Mouse (Mus musculus): Measurements from ENCODE around the gene Bicdl1. TPM values are rescaled to one million over a fixed set of nuclear protein-coding genes. Genes with fewer than 3 reads are reported as not detected.

Bicdl1 gene
- polyA plus RNA-seq, 1 experiment, result 5.7 TPM

DNA sequence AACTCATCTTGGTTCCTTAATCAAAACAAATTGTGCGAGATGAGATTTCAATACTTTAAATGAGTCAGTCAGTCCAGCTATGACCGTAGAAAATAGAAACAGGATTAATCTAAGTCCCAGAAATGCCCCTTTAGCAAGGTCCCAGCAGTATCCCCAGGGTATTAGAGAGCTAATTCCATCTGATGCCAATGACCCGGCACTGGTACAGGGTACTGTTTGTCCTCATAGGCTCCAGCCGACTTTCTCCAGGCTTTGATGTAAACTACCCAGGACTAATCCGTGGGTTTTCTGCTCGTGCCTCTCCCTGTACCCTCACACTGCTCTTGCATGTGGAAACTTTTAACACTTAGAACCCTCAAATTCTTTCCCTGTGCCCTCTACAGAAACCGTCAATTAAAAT, 44.7 kb downstream of the Bicdl1 start:
- Histone ChIP-seq H3K4me3 (ENCODE audit: insufficient read depth, low read length) (no peak overlapping the region), H3K4me1 (ENCODE audit: control insufficient read depth, insufficient read depth, low read length) (no peaks in the 10 kb centered on the region), H3K27ac (ENCODE audit: insufficient read depth, low read length) (no peak overlapping the region)
- TF ChIP-seq CTCF (IDR thresholded peaks at IDR 0.05; ENCODE audit: borderline replicate concordance, insufficient read depth, low read length) (no peak), POLR2A (IDR thresholded peaks at IDR 0.05; ENCODE audit: low read depth, low read length) (no peak)

DNA sequence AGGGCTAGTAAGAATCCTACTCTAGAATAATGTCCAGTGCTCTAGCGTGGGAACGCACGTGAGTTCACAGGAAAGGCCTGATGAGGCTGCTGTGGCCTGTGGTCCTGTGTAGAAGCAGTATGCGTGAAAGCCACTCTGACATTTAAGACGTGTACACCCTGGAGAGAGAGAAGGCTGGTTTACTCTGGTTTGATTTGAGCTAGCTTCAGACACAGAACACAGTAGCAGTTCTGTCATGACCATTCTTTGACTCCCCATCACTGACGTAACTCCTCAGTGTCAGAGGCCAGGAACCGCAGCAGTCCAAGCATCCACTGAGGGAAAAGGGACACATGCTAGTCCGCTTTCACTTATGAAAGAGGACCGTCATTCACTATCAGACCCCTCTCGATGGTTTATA, 46.3 kb downstream of the Bicdl1 start:
- no peak overlapping the region for H3K27ac ChIP-seq (ENCODE audit: insufficient read depth, low read length)
- no peaks in the 10 kb centered on the region for H3K4me1 ChIP-seq (ENCODE audit: control insufficient read depth, insufficient read depth, low read length)
- TF ChIP-seq POLR2A (IDR thresholded peaks at IDR 0.05; ENCODE audit: low read depth, low read length) (no peak), CTCF (IDR thresholded peaks at IDR 0.05; ENCODE audit: borderline replicate concordance, insufficient read depth, low read length) (no peak)
- H3K4me3 ChIP-seq (ENCODE audit: insufficient read depth, low read length), result no peak overlapping the region

DNA sequence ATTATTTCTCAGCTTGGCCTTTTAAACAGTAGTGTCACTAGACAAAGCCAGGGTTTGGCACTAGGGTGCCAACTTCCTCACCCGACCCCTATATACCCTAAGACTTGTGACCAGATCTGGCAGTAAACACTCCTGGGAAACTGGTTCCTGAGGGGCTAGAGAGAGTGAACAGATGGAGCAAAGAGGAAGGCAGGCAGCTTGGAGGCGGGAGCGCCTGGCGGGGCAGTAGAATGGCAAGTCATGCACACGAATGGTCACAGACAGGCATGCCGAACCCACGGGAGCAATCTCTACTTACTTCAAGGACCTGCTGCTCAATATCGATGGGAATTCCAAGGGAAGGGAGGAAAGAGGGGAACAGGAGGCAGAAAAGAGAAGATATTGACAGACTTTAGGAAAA, 59.6 kb downstream of the Bicdl1 start:
- Histone ChIP-seq H3K4me1 (ENCODE audit: control insufficient read depth, insufficient read depth, low read length) (no peaks in the 10 kb centered on the region), H3K4me3 (ENCODE audit: insufficient read depth, low read length) (no peak overlapping the region), H3K27ac (ENCODE audit: insufficient read depth, low read length) (no peak overlapping the region)
- TF ChIP-seq CTCF (IDR thresholded peaks at IDR 0.05; ENCODE audit: borderline replicate concordance, insufficient read depth, low read length) (no peak), POLR2A (IDR thresholded peaks at IDR 0.05; ENCODE audit: low read depth, low read length) (no peak)

DNA sequence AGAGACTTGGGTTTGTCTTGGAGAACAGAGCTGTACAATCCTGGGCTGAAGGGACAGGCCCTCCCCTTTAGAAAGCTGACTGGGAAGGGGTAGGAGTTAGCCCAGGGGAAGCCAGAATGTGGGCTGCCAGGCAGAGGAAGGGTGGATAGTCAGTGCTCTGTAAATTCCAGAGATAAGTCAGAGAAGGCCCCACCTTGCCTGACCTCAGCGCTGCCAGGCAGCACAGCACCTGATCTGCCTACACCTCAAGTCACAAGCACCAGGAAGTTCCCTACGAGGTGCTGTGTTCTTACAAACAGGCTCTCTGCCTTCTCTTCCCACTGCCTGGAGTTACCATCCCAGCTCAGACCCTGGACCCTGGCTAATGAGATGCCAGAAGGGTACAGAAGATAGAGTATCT, 61.0 kb downstream of the Bicdl1 start:
- H3K4me1 ChIP-seq (ENCODE audit: control insufficient read depth, insufficient read depth, low read length), result no peaks in the 10 kb centered on the region
- H3K27ac ChIP-seq (ENCODE audit: insufficient read depth, low read length), result no peak overlapping the region
- H3K4me3 ChIP-seq (ENCODE audit: insufficient read depth, low read length), result no peak overlapping the region
- TF ChIP-seq POLR2A (IDR thresholded peaks at IDR 0.05; ENCODE audit: low read depth, low read length), result no peak

DNA sequence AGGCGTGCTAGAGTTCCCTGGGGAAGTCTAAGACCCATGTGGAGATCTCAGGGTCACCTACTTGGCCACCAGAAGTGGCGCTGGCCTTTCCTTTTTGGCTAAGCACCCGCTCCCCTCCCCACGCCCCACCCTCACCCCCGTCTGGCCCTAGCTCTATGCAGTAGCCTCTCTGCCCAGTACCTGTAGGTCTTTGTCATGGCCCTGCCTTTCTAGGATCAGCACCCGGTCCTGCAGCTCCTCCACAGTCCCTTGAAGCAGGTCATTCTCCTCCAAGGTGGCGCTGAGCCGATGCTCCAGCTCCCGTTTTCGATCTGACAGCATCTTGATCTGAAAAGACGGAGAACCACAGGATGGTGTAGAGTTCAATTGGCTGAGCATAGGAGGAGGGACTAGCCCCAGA, 61.4 kb downstream of the Bicdl1 start:
- Histone ChIP-seq H3K27ac (ENCODE audit: insufficient read depth, low read length) (no peak overlapping the region), H3K4me1 (ENCODE audit: control insufficient read depth, insufficient read depth, low read length) (no peaks in the 10 kb centered on the region), H3K4me3 (ENCODE audit: insufficient read depth, low read length) (no peak overlapping the region)
- TF ChIP-seq CTCF (IDR thresholded peaks at IDR 0.05; ENCODE audit: borderline replicate concordance, insufficient read depth, low read length) (no peak), POLR2A (IDR thresholded peaks at IDR 0.05; ENCODE audit: low read depth, low read length) (no peak)

DNA sequence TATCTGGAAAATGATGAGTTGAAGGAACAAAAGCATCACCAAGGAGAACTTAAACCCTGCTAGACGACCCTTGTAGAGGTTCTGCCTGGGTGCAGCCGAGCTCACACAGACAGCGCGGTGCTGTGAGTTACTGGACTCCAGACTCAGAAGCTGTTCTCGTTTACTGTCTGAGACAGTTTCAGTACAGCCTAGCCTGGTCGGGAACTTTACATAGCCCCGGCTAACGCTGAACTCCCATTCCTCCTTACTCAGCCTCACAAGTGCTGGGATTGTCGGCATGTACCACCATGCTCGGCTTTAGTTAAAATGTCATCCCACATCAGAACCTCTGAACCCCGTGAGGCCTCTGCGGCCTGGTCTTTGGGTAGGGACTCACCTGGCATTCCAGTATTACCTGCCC, 62.4 kb downstream of the Bicdl1 start:
- TF ChIP-seq POLR2A (IDR thresholded peaks at IDR 0.05; ENCODE audit: low read depth, low read length), result no peak
- no peak for TF ChIP-seq CTCF (IDR thresholded peaks at IDR 0.05; ENCODE audit: borderline replicate concordance, insufficient read depth, low read length)
- no peak overlapping the region for H3K27ac ChIP-seq (ENCODE audit: insufficient read depth, low read length)
- no peaks in the 10 kb centered on the region for H3K4me1 ChIP-seq (ENCODE audit: control insufficient read depth, insufficient read depth, low read length)
- no peak overlapping the region for H3K4me3 ChIP-seq (ENCODE audit: insufficient read depth, low read length)

DNA sequence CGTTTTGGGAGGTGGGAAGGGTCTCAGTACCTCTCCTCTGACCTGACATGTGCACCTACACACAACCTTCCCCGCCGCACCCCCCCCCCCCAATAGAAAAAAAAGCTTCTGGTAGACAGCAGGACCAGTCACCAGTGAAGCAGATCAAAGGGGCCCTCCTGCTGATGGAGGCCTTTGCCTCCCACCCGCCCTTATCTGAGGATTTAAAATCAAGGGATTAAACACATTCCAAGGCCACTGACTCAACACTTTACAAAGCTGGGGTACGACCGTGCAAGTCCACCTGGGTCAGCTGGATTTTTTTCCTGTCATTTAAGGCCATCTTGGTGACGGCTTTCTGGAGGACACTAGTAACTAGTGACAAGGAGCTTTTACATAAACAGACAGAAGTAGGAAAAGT, 63.5 kb downstream of the Bicdl1 start:
- no peak for TF ChIP-seq CTCF (IDR thresholded peaks at IDR 0.05; ENCODE audit: borderline replicate concordance, insufficient read depth, low read length)
- no peak for TF ChIP-seq POLR2A (IDR thresholded peaks at IDR 0.05; ENCODE audit: low read depth, low read length)
- no peak overlapping the region for H3K4me3 ChIP-seq (ENCODE audit: insufficient read depth, low read length)
- no peak overlapping the region for H3K27ac ChIP-seq (ENCODE audit: insufficient read depth, low read length)
- H3K4me1 ChIP-seq (ENCODE audit: control insufficient read depth, insufficient read depth, low read length), result no peaks in the 10 kb centered on the region

DNA sequence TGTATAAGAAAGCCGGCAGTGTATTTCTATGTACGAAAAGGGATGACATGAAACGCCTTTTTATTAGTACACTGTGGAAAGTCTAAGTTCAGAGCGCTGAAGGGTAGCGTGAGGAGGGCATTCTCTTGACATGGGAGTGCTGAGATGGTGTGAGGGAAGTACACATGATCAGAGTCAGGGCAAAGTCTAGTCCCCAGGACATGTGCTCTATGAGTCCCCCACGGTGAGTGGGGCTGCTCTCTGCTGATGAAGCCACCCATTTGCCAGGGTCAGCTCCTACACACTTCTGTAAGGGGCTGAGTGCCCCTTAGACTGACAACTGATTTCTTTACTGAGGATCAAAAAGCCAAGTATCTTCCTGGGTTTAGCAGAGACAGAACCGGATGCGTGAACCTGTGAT, 64.2 kb downstream of the Bicdl1 start:
- Histone ChIP-seq H3K4me3 (ENCODE audit: insufficient read depth, low read length) (no peak overlapping the region), H3K4me1 (ENCODE audit: control insufficient read depth, insufficient read depth, low read length) (no peaks in the 10 kb centered on the region), H3K27ac (ENCODE audit: insufficient read depth, low read length) (no peak overlapping the region)
- TF ChIP-seq CTCF (IDR thresholded peaks at IDR 0.05; ENCODE audit: borderline replicate concordance, insufficient read depth, low read length), result no peak
- no peak for TF ChIP-seq POLR2A (IDR thresholded peaks at IDR 0.05; ENCODE audit: low read depth, low read length)

DNA sequence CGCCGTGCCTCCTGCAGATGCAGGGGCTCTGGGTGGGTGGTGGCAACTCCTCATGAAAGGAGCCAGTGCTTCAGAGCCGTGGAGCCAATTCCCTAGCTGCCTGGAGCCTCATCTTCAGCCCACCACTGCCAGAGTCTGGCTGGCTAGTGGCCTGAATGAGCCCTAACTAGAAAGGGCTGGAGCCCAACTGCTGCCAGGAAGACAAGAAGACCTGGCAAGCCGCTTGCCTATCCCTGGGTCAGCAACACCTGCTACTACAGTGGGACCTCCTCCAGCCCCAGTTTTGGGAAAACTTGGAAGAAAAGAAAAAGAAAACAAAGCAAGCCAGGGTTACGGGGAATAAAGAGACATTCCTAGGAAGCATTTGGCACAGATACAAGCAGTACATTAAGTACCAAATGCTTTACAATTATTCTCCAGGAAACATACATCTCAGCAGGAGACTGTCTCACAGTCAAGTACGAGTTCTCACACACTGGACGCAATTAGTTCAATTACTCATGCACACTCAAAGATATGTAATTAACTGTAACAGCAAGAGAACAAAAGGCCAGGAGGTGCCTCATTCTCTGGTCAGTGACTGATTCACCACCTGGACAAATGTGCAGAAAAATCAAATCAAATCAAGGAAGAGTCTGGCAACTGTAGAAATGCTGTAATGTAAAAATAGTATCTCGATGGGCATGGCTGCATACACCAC, 64.9 kb downstream of the Bicdl1 start:
- no peak overlapping the region for H3K4me3 ChIP-seq (ENCODE audit: insufficient read depth, low read length)
- no peak overlapping the region for H3K27ac ChIP-seq (ENCODE audit: insufficient read depth, low read length)
- no peaks in the 10 kb centered on the region for H3K4me1 ChIP-seq (ENCODE audit: control insufficient read depth, insufficient read depth, low read length)
- TF ChIP-seq POLR2A (IDR thresholded peaks at IDR 0.05; ENCODE audit: low read depth, low read length) (no peak), CTCF (IDR thresholded peaks at IDR 0.05; ENCODE audit: borderline replicate concordance, insufficient read depth, low read length) (no peak)

DNA sequence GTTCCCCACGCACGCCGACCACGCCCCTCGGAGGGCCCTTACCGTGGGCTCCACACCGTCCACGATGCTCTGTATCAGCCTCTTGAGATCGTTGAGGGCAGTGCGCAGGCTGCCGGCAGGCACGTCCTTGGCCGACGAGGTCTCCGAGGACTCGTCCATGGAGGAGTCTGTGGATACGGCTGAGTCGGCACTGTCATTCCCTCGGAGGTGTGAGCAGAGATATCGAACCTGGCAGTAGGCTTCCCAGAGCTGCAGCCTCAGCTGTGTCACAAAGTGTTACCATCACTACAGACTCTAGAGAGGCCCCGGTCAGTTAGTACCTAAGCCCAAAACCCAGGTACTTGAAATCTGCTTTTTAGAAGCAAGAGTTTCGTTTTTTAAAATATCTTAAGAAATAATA, 68.8 kb downstream of the Bicdl1 start:
- Histone ChIP-seq H3K4me1 (ENCODE audit: control insufficient read depth, insufficient read depth, low read length) (no peaks in the 10 kb centered on the region), H3K27ac (ENCODE audit: insufficient read depth, low read length) (no peak overlapping the region), H3K4me3 (ENCODE audit: insufficient read depth, low read length) (no peak overlapping the region)
- no peak for TF ChIP-seq POLR2A (IDR thresholded peaks at IDR 0.05; ENCODE audit: low read depth, low read length)
- TF ChIP-seq CTCF (IDR thresholded peaks at IDR 0.05; ENCODE audit: borderline replicate concordance, insufficient read depth, low read length), result no peak

DNA sequence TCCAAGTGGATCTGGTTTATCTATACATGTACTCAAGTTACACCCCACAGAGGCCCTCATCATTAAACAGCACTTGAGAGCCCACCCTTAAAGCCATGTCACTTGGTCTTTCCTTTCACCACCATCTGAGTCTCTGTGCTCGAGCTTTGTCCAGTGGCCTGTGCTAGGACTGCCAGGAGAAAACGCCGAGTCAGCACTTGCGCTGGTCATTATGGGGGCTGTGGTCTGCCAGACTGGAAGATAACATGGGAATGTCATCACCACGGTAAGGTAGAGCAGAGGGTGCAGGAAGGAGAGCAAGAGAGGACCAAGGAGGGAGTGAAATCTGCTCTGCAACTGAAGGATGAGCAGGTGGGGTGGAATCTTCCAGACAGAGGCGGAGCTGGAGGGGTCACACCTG, 73.1 kb downstream of the Bicdl1 start:
- Histone ChIP-seq H3K4me1 (ENCODE audit: control insufficient read depth, insufficient read depth, low read length) (no peaks in the 10 kb centered on the region), H3K27ac (ENCODE audit: insufficient read depth, low read length) (no peak overlapping the region), H3K4me3 (ENCODE audit: insufficient read depth, low read length) (no peak overlapping the region)
- TF ChIP-seq CTCF (IDR thresholded peaks at IDR 0.05; ENCODE audit: borderline replicate concordance, insufficient read depth, low read length) (no peak), POLR2A (IDR thresholded peaks at IDR 0.05; ENCODE audit: low read depth, low read length) (no peak)

Data from embryonic fibroblast, embryonic 13.5 days (primary cell).